Mouse (Mus musculus): Measurements from ENCODE around the gene Trim65. TPM values are rescaled to one million over a fixed set of nuclear protein-coding genes. Genes with fewer than 3 reads are reported as not detected.

Trim65 gene
- polyA plus RNA-seq, 1 experiment, result 17.3 TPM

DNA sequence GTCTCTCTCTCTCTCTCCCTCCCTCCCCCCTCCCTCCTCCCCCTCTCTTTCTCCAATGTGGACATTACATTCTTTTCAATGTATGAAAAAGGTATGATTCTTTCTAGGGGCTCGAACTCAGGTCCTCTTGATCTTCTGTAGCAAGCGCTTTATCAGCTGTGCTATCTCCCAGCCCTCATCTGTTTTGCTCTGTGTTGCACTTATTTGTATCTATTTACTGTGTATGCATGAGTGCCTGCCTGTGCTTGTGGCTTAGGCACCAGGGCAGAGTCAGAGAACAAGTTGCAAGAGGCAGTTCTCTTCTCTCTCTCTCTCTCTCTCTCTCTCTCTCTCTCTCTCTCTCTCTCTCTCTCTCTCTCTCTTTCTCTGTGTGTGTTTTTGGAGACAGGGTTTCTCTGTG is 25.9 kb downstream of the Trim65 start:
- WGBS, result 77% methylated on average over 2 of the region's 2 CpGs
- TF ChIP-seq POLR2A (IDR thresholded peaks at IDR 0.05; ENCODE audit: borderline replicate concordance, extremely low read depth, low read depth, low read length) (no peak), CTCF (IDR thresholded peaks at IDR 0.05; ENCODE audit: insufficient read depth, low read length) (no peak)
- no peak overlapping the region for H3K4me3 ChIP-seq (replicated peaks; ENCODE audit: extremely low read depth, low read depth, low read length)
- no peak for DNase-seq
- peaks cover 29% of the 10 kb centered on the region for H3K4me1 ChIP-seq (ENCODE audit: control insufficient read depth, insufficient read depth, low read length)

DNA sequence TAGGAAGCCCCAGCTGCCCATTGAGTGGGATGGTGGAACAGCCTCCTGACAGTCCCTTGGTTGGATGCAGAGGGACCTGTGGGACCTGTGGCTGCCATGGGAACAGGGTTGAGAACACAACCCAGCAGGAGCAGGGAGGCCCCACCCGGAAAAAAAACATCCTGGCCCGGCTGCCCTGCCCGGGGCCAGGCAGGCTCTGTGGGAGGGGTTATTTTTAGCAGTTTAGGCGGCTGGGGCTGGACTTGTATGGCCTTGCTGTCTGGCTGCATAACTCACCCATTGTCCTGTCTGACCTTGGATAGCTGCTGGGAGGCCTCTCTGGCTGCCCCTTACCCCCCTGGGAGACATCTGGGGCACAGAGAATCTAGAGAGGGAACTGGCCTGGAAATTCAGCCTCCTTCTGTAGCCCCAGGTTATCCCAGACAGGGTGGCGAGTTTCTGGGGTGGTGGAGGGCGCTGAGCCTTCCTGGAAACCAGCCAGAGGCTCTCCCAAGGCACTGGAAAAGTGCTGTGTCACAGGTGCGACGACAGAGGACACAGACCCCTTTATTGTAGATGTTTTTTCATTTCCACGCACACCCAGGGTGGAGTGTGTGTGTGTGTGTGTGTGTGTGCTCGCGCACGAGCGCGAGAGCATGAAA is 26.8 kb downstream of the Trim65 start:
- no peak overlapping the region for H3K4me3 ChIP-seq (replicated peaks; ENCODE audit: extremely low read depth, low read depth, low read length)
- TF ChIP-seq CTCF (IDR thresholded peaks at IDR 0.05; ENCODE audit: insufficient read depth, low read length), result no peak
- TF ChIP-seq POLR2A (IDR thresholded peaks at IDR 0.05; ENCODE audit: borderline replicate concordance, extremely low read depth, low read depth, low read length), result no peak
- DNase-seq, result no peak
- 27% methylated on average over 14 of the region's 14 CpGs for WGBS
- H3K4me1 ChIP-seq (ENCODE audit: control insufficient read depth, insufficient read depth, low read length), result peaks cover 29% of the 10 kb centered on the region

DNA sequence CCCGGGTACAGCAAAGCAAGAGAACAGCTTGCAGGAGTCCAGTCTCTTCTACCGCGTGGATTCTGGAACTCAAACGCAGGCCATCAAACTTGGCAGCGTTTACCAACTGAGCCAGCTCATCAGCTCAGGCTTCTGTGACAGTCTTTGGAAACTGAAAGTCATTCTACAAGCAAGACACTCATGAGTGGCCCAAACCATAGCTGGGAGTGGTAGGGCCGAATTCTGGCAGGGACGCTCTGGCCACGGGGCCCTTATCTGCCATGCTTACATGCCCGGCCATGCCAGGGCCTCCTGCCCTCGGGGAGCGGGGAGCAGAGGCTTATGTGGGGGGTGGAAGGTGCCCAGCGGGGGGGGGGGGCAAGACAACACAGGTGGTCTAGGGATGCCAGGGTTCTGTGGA is 27.4 kb downstream of the Trim65 start:
- 29% methylated on average over 12 of the region's 12 CpGs for WGBS
- H3K4me1 ChIP-seq (ENCODE audit: control insufficient read depth, insufficient read depth, low read length), result peaks cover 27% of the 10 kb centered on the region
- H3K4me3 ChIP-seq (replicated peaks; ENCODE audit: extremely low read depth, low read depth, low read length), result no peak overlapping the region
- TF ChIP-seq CTCF (IDR thresholded peaks at IDR 0.05; ENCODE audit: insufficient read depth, low read length), result no peak
- no peak for TF ChIP-seq POLR2A (IDR thresholded peaks at IDR 0.05; ENCODE audit: borderline replicate concordance, extremely low read depth, low read depth, low read length)
- no peak for DNase-seq

- Histone ChIP-seq H3K4me3 (replicated peaks; ENCODE audit: extremely low read depth, low read depth, low read length) (no peak overlapping the region), H3K4me1 (ENCODE audit: control insufficient read depth, insufficient read depth, low read length) (peaks cover 24% of the 10 kb centered on the region)
- no peak for TF ChIP-seq CTCF (IDR thresholded peaks at IDR 0.05; ENCODE audit: insufficient read depth, low read length)
- TF ChIP-seq POLR2A (IDR thresholded peaks at IDR 0.05; ENCODE audit: borderline replicate concordance, extremely low read depth, low read depth, low read length), result no peak
- no peak for DNase-seq
- WGBS, result 36% methylated on average over 3 of the region's 4 CpGs
Observed at GRCm38 (mm10) chr11:116102472-116102871, 28.5 kb downstream of the Trim65 start.

GRCm38 (mm10) chr11:116101931-116102381 is 29.0 kb downstream of the Trim65 start:
- TF ChIP-seq POLR2A (IDR thresholded peaks at IDR 0.05; ENCODE audit: borderline replicate concordance, extremely low read depth, low read depth, low read length) (0 out of 2 replicates have a peak, but pooled peaks have one; percentile 7), CTCF (IDR thresholded peaks at IDR 0.05; ENCODE audit: insufficient read depth, low read length) (no peak)
- Histone ChIP-seq H3K4me3 (replicated peaks; ENCODE audit: extremely low read depth, low read depth, low read length) (no peak overlapping the region), H3K4me1 (ENCODE audit: control insufficient read depth, insufficient read depth, low read length) (peaks cover 24% of the 10 kb centered on the region)
- DNase-seq, result no peak
- WGBS, result 24% methylated on average over 11 of the region's 11 CpGs

DNA sequence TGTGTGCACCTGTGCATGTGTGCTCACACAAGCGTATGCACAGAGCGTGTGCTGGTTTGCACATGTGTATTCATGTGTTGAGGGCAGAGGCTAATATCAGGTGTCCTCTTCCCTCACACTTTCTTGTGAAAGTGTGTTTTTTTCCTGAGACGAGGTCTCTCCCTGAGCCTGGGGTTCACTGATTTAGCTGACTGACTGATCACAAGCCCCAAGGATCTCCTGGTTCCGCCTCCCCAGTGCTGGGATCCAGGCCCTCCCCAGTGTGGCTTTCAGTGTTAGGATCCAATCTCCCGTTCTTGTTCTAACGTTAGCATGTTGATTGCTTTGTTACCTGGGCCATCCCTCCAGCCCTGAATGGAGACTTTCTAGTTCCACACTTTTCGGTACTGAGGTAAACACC is 30.1 kb downstream of the Trim65 start:
- DNase-seq, result no peak
- 79% methylated on average over 7 of the region's 7 CpGs for WGBS
- peaks cover 24% of the 10 kb centered on the region for H3K4me1 ChIP-seq (ENCODE audit: control insufficient read depth, insufficient read depth, low read length)
- H3K4me3 ChIP-seq (replicated peaks; ENCODE audit: extremely low read depth, low read depth, low read length), result no peak overlapping the region
- TF ChIP-seq POLR2A (IDR thresholded peaks at IDR 0.05; ENCODE audit: borderline replicate concordance, extremely low read depth, low read depth, low read length) (no peak), CTCF (IDR thresholded peaks at IDR 0.05; ENCODE audit: insufficient read depth, low read length) (no peak)

DNA sequence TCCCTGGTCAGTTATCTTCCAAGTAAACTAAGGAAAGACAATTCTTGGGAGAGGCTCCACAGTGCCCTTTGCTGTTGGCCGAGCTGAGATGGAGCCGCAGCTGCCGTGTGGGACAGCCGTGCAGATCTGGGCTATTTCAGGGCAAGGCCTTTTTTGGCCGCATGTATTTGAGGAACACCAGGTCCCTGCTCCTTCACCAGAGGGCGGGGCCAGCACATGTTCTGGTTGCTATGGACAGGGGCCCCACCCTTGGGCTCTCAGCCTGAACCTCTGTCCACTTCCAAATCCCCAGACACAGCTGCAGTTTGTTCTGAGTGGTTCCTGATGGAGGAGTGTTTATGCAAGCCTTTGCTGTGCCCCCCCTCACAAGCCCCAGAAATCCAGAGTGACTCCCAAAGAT is 30.5 kb downstream of the Trim65 start:
- TF ChIP-seq CTCF (IDR thresholded peaks at IDR 0.05; ENCODE audit: insufficient read depth, low read length) (no peak), POLR2A (IDR thresholded peaks at IDR 0.05; ENCODE audit: borderline replicate concordance, extremely low read depth, low read depth, low read length) (no peak)
- Histone ChIP-seq H3K4me1 (ENCODE audit: control insufficient read depth, insufficient read depth, low read length) (peaks cover 24% of the 10 kb centered on the region), H3K4me3 (replicated peaks; ENCODE audit: extremely low read depth, low read depth, low read length) (no peak overlapping the region)
- WGBS, result 43% methylated on average over 6 of the region's 6 CpGs
- DNase-seq, result no peak

GRCm38 (mm10) chr11:116099462-116099861 is 31.5 kb downstream of the Trim65 start:
- 85% methylated on average over 6 of the region's 6 CpGs for WGBS
- no peak overlapping the region for H3K4me3 ChIP-seq (replicated peaks; ENCODE audit: extremely low read depth, low read depth, low read length)

DNA sequence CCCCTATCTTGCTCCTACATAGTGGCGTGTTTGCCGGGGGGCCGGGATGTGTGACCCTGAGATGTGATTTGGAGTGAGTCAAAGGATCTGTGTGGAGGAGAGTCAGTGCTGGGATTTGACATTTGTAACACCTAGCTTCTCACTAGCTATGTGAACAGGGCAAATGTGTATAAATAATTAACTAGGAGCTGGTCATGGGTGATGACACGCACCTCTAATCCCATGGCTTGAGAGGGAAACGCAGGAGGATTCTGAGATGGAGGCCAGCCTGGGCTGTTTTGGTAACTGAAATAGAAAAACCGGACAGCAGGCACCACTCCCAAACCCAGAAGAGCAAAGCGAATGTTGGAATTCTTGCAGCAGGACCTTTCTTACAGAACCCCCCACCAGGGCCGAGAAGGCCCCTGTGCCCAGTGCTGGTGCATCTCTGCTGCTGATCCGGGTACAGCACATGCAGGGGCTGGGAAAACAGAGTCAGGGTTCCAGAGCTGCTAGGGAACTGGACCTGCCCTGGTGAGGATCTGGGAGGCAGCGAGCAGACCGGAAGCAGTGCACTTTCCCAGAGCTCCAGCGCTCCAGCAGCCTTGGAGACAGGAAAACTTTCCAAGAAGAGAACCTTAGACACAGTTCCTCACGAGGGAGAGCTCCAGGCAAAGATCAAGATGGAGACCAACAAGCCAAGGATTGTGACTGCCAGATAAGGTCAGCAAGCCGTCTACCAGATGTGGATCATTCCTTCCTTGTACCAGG is 32.0 kb downstream of the Trim65 start:
- 53% methylated on average over 14 of the region's 14 CpGs for WGBS
- TF ChIP-seq POLR2A (IDR thresholded peaks at IDR 0.05; ENCODE audit: borderline replicate concordance, extremely low read depth, low read depth, low read length) (no peak), CTCF (IDR thresholded peaks at IDR 0.05; ENCODE audit: insufficient read depth, low read length) (no peak)
- no peak for DNase-seq
- H3K4me1 ChIP-seq (ENCODE audit: control insufficient read depth, insufficient read depth, low read length), result peaks cover 21% of the 10 kb centered on the region
- no peak overlapping the region for H3K4me3 ChIP-seq (replicated peaks; ENCODE audit: extremely low read depth, low read depth, low read length)

More at GRCm38 (mm10) chr11:116099462-116099861, 31.5 kb downstream of the Trim65 start:
- TF ChIP-seq CTCF (IDR thresholded peaks at IDR 0.05; ENCODE audit: insufficient read depth, low read length) (no peak), POLR2A (IDR thresholded peaks at IDR 0.05; ENCODE audit: borderline replicate concordance, extremely low read depth, low read depth, low read length) (no peak)
- no peak for DNase-seq
- H3K4me1 ChIP-seq (ENCODE audit: control insufficient read depth, insufficient read depth, low read length), result peaks cover 22% of the 10 kb centered on the region

Data from lung, adult 2 months (tissue).